Mouse (Mus musculus) midbrain, embryonic 13.5 days (tissue): ENCODE measurements around the gene Acbd5. TPM values are rescaled to one million over a fixed set of nuclear protein-coding genes. Genes with fewer than 3 reads are reported as not detected.
A peak's percentile ranks its signal among the peaks of the same experiment; 100 is the strongest.

Source experiments
- ATAC-seq: fragments of 200-750 bp; cut with Nextera tagmentation; 2 replicates; pipeline ENCODE4 v1.8.0; 2017; ENCODE audit warnings: mild to moderate bottlenecking, moderate TSS enrichment, moderate library complexity
- H3K27ac ChIP-seq: fragments of 300-500 bp; sonication (generic); 2 replicates; pipeline ENCODE4 v1.5.1; 2015; ENCODE audit warnings: inconsistent platforms, mild to moderate bottlenecking, moderate library complexity
- H3K27me3 ChIP-seq: fragments of 300-500 bp; sonication (generic); 2 replicates; pipeline ENCODE4 v1.6.1; 2015; ENCODE audit warnings: mild to moderate bottlenecking, inconsistent platforms
- H3K36me3 ChIP-seq: fragments of 300-500 bp; sonication (generic); 2 replicates; pipeline ENCODE4 v1.6.1; 2015; ENCODE audit warnings: mild to moderate bottlenecking, inconsistent platforms
- H3K4me1 ChIP-seq: fragments of 300-500 bp; sonication (generic); replicated peaks from 2 replicates; pipeline ENCODE4 v1.6.1; 2015; ENCODE audit warnings: inconsistent platforms
- H3K4me2 ChIP-seq: fragments of 300-500 bp; sonication (generic); replicated peaks from 2 replicates; pipeline ENCODE4 v1.6.1; 2015; ENCODE audit warnings: moderate library complexity, mild to moderate bottlenecking, inconsistent platforms
- H3K4me3 ChIP-seq: fragments of 300-500 bp; sonication (generic); replicated peaks from 2 replicates; pipeline ENCODE4 v1.5.1; 2015; ENCODE audit warnings: mild to moderate bottlenecking, inconsistent platforms
- H3K9ac ChIP-seq: fragments of 300-500 bp; sonication (generic); replicated peaks from 2 replicates; pipeline ENCODE4 v1.6.1; 2015; ENCODE audit warnings: mild to moderate bottlenecking, inconsistent platforms
- H3K9me3 ChIP-seq: fragments of 300-500 bp; sonication (generic); 2 replicates; pipeline ENCODE4 v1.6.1; 2016; ENCODE audit warnings: mild to moderate bottlenecking, inconsistent platforms
- WGBS: fragments of 180-500 bp; shearing (Covaris S2); methylation state at CpG from one replicate; pipeline ENCODE4 v1.1.7; 2015; 5-methylcytosine and 5-hydroxymethylcytosine counted together
- polyA plus RNA-seq: library from polyadenylated mRNA; unstranded; fragments of >200 nt; fragmentation: Nextera tagmentation; extraction: Ambion mirVana; gene quantifications from 2 replicates; pipeline ENCODE4 v1.2.1, GENCODE M21; 2015

Gene Acbd5
- polyA plus RNA-seq, result 80.1 and 81.0 TPM in 2 replicates

GRCm38 (mm10) chr2:23067552-23068369 is at the start of gene Acbd5:
TSS of gene Acbd5 (plus strand) at chr2:23068167.
- ATAC-seq, result peak; percentile 97
- peaks cover 19% of the 10 kb centered on the region for H3K4me1 ChIP-seq
- H3K27me3 ChIP-seq, result no peaks in the 10 kb centered on the region
- no peaks in the 10 kb centered on the region for H3K9me3 ChIP-seq
- 3% methylated on average over 34 of the region's 34 CpGs for WGBS
- H3K27ac ChIP-seq, result peak within 1 kb of the TSS; percentile 97
- peak within 1 kb of the TSS; percentile 88 for H3K9ac ChIP-seq
- 0 out of 2 replicates have a peak, but pooled peaks cover 6% of the 10 kb centered on the region for H3K36me3 ChIP-seq
- H3K4me2 ChIP-seq, result peak within 1 kb of the TSS; percentile 99
- H3K4me3 ChIP-seq, result peak within 1 kb of the TSS; percentile 80

DNA sequence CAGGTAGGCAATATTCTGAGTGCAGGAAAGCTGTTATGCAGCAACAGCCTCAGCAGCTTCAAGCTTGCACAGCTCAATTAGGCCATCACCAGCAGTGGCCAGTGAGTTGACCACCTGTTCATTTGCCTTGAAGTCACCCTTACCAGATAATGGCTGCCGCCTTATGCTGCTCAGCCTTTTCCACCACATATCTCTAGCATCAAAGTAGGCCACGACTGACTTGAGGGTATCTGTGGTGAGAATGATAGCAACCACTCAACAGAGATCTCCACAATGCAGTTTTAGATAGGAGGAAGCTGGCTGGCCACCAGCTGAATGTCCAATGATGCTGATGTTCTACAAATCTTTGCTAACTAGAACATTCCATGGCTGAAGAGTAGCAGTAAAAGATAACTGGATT is 48.8 kb upstream of the Acbd5 start:
- no peak overlapping the region for H3K4me2 ChIP-seq
- no peak overlapping the region for H3K9ac ChIP-seq
- H3K4me1 ChIP-seq, result peaks cover 8% of the 10 kb centered on the region; the same call in 1 of the 2 replicates
- H3K27ac ChIP-seq, result no peak overlapping the region
- H3K27me3 ChIP-seq, result no peaks in the 10 kb centered on the region
- 0 out of 2 replicates have a peak, but pooled peaks cover 3% of the 10 kb centered on the region for H3K36me3 ChIP-seq
- ATAC-seq, result no peak
- 94% methylated on average over 2 of the region's 2 CpGs for WGBS
- H3K9me3 ChIP-seq, result no peaks in the 10 kb centered on the region
- H3K4me3 ChIP-seq, result no peak overlapping the region

DNA sequence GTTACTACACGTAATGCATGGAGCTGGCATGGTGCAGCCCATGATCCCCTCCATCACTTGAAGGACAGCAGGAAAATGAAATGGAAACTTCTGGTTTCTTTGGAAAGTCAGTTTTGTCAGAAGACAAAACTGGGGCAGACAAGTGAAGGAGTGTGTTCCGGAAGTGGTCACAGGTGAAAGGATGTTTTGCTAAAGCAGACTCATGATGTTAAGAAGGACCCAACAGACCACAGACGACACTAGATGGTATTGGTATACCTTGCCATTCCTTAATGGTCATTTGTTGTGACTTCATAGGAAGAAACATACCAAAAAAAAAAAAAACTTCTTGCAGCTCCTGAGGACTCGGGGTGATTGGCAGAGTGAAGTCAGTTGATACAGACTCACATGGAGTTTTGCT is 46.6 kb upstream of the Acbd5 start:
- no peak overlapping the region for H3K27ac ChIP-seq
- H3K4me1 ChIP-seq, result no peaks in the 10 kb centered on the region; the same call in 1 of the 2 replicates
- 0 out of 2 replicates have a peak, but pooled peaks cover 3% of the 10 kb centered on the region for H3K36me3 ChIP-seq
- no peak for ATAC-seq
- no peak overlapping the region for H3K4me2 ChIP-seq
- 91% methylated on average over 4 of the region's 4 CpGs for WGBS
- no peak overlapping the region for H3K4me3 ChIP-seq
- H3K9ac ChIP-seq, result no peak overlapping the region
- H3K27me3 ChIP-seq, result no peaks in the 10 kb centered on the region
- no peaks in the 10 kb centered on the region for H3K9me3 ChIP-seq

DNA sequence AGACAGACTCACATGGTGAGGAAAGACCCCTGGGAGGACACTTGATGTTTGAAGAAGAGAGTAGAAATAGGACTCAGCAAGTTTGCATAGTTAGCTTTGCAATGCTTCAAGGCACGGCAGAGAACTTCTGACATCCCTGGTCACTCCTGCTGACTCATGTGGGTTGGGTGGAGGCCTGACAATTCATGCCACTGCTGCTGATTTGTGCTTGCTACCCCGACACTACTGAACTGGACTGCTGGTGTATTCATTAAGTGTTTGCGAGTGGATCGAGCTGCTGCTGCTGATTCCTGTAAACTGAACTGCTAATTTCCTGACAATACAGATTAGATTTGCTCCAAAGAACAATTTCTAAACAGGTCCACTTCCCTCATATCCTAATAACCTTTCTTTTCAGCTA is 46.2 kb upstream of the Acbd5 start:
- H3K9me3 ChIP-seq, result no peaks in the 10 kb centered on the region
- H3K9ac ChIP-seq, result no peak overlapping the region
- WGBS, result 40% methylated on average over 4 of the region's 4 CpGs

DNA sequence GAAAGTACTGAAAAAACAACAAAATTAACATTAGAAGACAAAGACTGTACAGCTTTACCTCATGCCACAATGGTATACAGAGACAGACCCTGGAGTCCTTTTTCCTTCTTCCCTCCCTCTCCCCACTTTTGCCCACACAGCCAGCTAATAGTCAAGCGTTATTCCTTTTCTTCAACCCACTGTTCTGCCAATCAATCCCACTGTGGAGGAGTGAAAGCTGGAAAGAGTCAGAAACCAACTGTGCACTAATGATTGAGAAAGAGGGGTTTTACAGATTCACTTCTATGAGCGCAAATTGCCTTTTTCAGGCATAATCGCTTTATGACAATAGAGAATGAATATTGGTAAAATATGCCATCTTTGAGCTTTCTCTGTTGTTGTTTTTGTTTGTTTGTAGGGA is 44.9 kb upstream of the Acbd5 start:
- H3K9me3 ChIP-seq, result no peaks in the 10 kb centered on the region
- ATAC-seq, result no peak
- no peak overlapping the region for H3K27ac ChIP-seq
- H3K36me3 ChIP-seq, result 0 out of 2 replicates have a peak, but pooled peaks cover 3% of the 10 kb centered on the region
- H3K4me3 ChIP-seq, result no peak overlapping the region
- no peak overlapping the region for H3K9ac ChIP-seq
- no peaks in the 10 kb centered on the region; the same call in 1 of the 2 replicates for H3K4me1 ChIP-seq
- WGBS, result 89% methylated on average over 3 of the region's 3 CpGs
- H3K27me3 ChIP-seq, result no peaks in the 10 kb centered on the region
- H3K4me2 ChIP-seq, result no peak overlapping the region

More for the DNA sequence above, 46.2 kb upstream of the Acbd5 start:
- Histone ChIP-seq H3K4me3 (no peak overlapping the region), H3K4me2 (no peak overlapping the region), H3K36me3 (0 out of 2 replicates have a peak, but pooled peaks cover 3% of the 10 kb centered on the region), H3K27me3 (no peaks in the 10 kb centered on the region), H3K27ac (no peak overlapping the region), H3K4me1 (no peaks in the 10 kb centered on the region; the same call in 1 of the 2 replicates)
- ATAC-seq, result no peak

- Histone ChIP-seq H3K27ac (no peak overlapping the region), H3K27me3 (no peaks in the 10 kb centered on the region), H3K36me3 (0 out of 2 replicates have a peak, but pooled peaks cover 3% of the 10 kb centered on the region), H3K9me3 (no peaks in the 10 kb centered on the region), H3K4me1 (no peaks in the 10 kb centered on the region; the same call in 1 of the 2 replicates), H3K4me2 (no peak overlapping the region), H3K4me3 (no peak overlapping the region), H3K9ac (no peak overlapping the region)
- WGBS, result 94% methylated on average over 4 of the region's 4 CpGs
- ATAC-seq, result no peak
Measured at GRCm38 (mm10) chr2:23023714-23024282, 44.2 kb upstream of the Acbd5 start.

DNA sequence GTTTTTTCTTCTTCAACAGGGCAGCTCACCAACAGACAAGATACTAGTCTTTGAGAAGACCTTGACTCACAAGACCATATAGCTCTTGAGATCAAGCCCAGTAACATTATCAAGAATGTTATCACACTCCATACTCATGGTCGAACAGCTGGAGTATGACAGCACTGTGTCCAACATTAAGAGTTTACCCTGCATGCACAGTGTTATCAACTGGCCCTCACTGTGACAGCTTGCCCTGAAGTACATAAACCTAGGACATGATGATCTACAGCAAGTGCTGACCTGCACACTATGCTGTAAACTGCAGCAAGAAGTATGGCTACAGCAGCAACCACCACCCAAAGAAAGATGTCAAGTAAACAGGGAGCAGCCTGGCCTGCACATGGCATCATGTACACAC is 41.6 kb upstream of the Acbd5 start:
- Histone ChIP-seq H3K9ac (no peak overlapping the region), H3K27ac (no peak overlapping the region), H3K36me3 (peaks cover 4% of the 10 kb centered on the region; the same call in 1 of the 2 replicates), H3K4me1 (no peaks in the 10 kb centered on the region; the same call in 1 of the 2 replicates), H3K4me2 (no peak overlapping the region), H3K9me3 (no peaks in the 10 kb centered on the region), H3K4me3 (no peak overlapping the region), H3K27me3 (no peaks in the 10 kb centered on the region)
- no peak for ATAC-seq
- WGBS, result 97% methylated on average over 1 of the region's 1 CpGs

GRCm38 (mm10) chr2:23028826-23029225 is 39.1 kb upstream of the Acbd5 start:
- no peak overlapping the region for H3K27ac ChIP-seq
- ATAC-seq, result no peak
- H3K27me3 ChIP-seq, result no peaks in the 10 kb centered on the region
- no peak overlapping the region for H3K4me3 ChIP-seq
- H3K36me3 ChIP-seq, result peaks cover 4% of the 10 kb centered on the region; the same call in 1 of the 2 replicates
- no peak overlapping the region for H3K9ac ChIP-seq
- 86% methylated on average over 4 of the region's 4 CpGs for WGBS
- H3K9me3 ChIP-seq, result no peaks in the 10 kb centered on the region
- no peak overlapping the region for H3K4me2 ChIP-seq
- no peaks in the 10 kb centered on the region for H3K4me1 ChIP-seq

GRCm38 (mm10) chr2:23030631-23031030 is 37.3 kb upstream of the Acbd5 start:
- no peak overlapping the region for H3K27ac ChIP-seq
- no peak overlapping the region for H3K4me2 ChIP-seq
- peaks cover 4% of the 10 kb centered on the region; the same call in 1 of the 2 replicates for H3K36me3 ChIP-seq
- 98% methylated on average over 4 of the region's 4 CpGs for WGBS
- no peaks in the 10 kb centered on the region for H3K9me3 ChIP-seq
- no peak overlapping the region for H3K4me3 ChIP-seq
- no peak overlapping the region for H3K9ac ChIP-seq
- H3K27me3 ChIP-seq, result no peaks in the 10 kb centered on the region
- no peak for ATAC-seq
- no peaks in the 10 kb centered on the region for H3K4me1 ChIP-seq

GRCm38 (mm10) chr2:23034692-23035435 is 33.1 kb upstream of the Acbd5 start:
- H3K4me3 ChIP-seq, result no peak overlapping the region
- no peaks in the 10 kb centered on the region for H3K27me3 ChIP-seq
- H3K4me2 ChIP-seq, result no peak overlapping the region
- H3K4me1 ChIP-seq, result peaks cover 28% of the 10 kb centered on the region
- no peak for ATAC-seq
- H3K9me3 ChIP-seq, result no peaks in the 10 kb centered on the region
- H3K36me3 ChIP-seq, result peaks cover 2% of the 10 kb centered on the region; the same call in 1 of the 2 replicates
- no peak overlapping the region for H3K27ac ChIP-seq
- WGBS, result 92% methylated on average over 3 of the region's 3 CpGs
- H3K9ac ChIP-seq, result no peak overlapping the region

DNA sequence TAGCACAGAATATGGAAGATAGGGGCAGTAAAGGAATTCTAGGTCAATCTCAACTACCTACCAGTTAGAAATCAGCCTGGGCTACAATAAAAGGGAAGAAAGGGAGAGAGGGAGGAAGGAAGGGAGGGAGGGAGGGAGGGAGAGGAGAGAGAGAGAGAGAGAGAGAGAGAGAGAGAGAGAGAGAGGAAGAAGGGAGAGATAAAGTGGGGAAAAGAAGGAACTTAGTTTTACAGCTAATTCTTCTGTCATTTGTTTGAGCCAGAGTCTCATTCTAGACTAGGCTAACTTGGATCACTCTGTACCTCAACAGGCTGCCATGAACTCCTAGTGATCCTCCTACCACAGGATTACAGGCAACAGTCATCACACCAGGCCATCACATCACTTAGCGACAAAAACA is 32.5 kb upstream of the Acbd5 start:
- Histone ChIP-seq H3K9me3 (no peaks in the 10 kb centered on the region), H3K36me3 (no peaks in the 10 kb centered on the region), H3K27me3 (no peaks in the 10 kb centered on the region), H3K4me3 (no peak overlapping the region), H3K4me2 (no peak overlapping the region), H3K27ac (no peak overlapping the region), H3K4me1 (peaks cover 28% of the 10 kb centered on the region), H3K9ac (no peak overlapping the region)
- ATAC-seq, result no peak
- 96% methylated on average over 1 of the region's 1 CpGs for WGBS
